Mouse (Mus musculus): ENCODE results near the gene Dcun1d4. TPM values are rescaled to one million over a fixed set of nuclear protein-coding genes. Genes with fewer than 3 reads are reported as not detected.
A peak's percentile ranks its signal among the peaks of the same experiment; 100 is the strongest.

The Dcun1d4 gene
- polyA plus RNA-seq, 1 experiment from 2014 or later = 14.8 TPM

DNA sequence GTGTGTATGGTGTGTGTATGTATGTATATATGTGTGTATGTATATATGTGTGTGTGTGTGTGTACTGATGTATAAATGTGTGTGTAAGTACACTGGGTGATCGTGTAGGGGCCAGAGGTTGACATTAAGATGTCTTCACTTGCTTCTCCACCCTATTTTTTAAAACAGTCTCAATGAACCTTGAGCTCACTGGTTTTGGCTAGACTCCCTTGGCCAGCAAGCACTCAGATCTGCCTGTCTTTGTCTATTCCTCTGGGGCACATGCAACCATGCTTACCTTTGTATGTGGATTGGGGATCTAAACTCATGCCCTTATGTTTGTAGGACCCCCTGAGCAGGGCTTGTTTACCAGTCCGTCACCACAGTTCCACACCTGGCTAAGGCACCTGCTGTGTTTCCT lies 33.4 kb downstream of the Dcun1d4 start:
- no peak overlapping the region for H3K4me3 ChIP-seq (ENCODE audit: low read length)
- peaks cover 4% of the 10 kb centered on the region; the same call in 1 of the 2 replicates for H3K4me1 ChIP-seq (ENCODE audit: control insufficient read depth, insufficient read depth, low read length)
- H3K27ac ChIP-seq (ENCODE audit: low read length) = no peak overlapping the region
- 0 out of 2 replicates have a peak, but pooled peaks cover 2% of the 10 kb centered on the region for H3K36me3 ChIP-seq (ENCODE audit: control insufficient read depth, insufficient read depth, low read length)
- ATAC-seq = no peak
- H3K9ac ChIP-seq (ENCODE audit: low read depth, low read length) = no peak overlapping the region
- H3K27me3 ChIP-seq (replicated peaks; ENCODE audit: control insufficient read depth, insufficient read depth, low read length) = no peaks in the 10 kb centered on the region
- H3K9me3 ChIP-seq (ENCODE audit: control insufficient read depth, low read length) = no peaks in the 10 kb centered on the region
- no peak overlapping the region for H3K4me2 ChIP-seq (ENCODE audit: low read depth, low read length)
- WGBS = 92% methylated on average over 2 of the region's 2 CpGs

DNA sequence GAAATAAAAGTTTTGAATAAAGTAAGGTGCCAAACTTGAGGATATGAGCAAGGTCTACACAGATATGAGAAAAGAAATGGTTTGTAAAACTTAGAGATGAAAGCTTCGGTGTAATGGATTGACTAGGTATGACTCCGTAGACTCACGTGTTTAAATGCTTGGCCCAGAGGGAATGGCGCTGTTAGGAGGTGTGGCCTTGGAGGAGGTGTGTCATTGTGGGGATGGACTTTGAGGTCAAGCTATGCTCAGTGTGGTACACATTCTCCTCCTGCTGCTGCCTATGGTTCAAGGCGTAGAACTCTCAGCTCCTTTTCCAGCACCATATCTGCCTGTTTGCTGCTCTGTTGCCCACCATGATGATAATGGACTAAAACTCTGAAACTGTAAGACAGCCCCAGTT lies 36.5 kb downstream of the Dcun1d4 start:
- 0 out of 2 replicates have a peak, but pooled peaks cover 2% of the 10 kb centered on the region for H3K36me3 ChIP-seq (ENCODE audit: control insufficient read depth, insufficient read depth, low read length)
- no peaks in the 10 kb centered on the region for H3K27me3 ChIP-seq (replicated peaks; ENCODE audit: control insufficient read depth, insufficient read depth, low read length)
- no peak overlapping the region for H3K4me2 ChIP-seq (ENCODE audit: low read depth, low read length)
- no peaks in the 10 kb centered on the region for H3K4me1 ChIP-seq (ENCODE audit: control insufficient read depth, insufficient read depth, low read length)
- no peak overlapping the region for H3K9ac ChIP-seq (ENCODE audit: low read depth, low read length)
- no peaks in the 10 kb centered on the region for H3K9me3 ChIP-seq (ENCODE audit: control insufficient read depth, low read length)
- no peak for ATAC-seq
- H3K4me3 ChIP-seq (ENCODE audit: low read length) = no peak overlapping the region
- WGBS = 89% methylated on average over 5 of the region's 5 CpGs
- H3K27ac ChIP-seq (ENCODE audit: low read length) = no peak overlapping the region

DNA sequence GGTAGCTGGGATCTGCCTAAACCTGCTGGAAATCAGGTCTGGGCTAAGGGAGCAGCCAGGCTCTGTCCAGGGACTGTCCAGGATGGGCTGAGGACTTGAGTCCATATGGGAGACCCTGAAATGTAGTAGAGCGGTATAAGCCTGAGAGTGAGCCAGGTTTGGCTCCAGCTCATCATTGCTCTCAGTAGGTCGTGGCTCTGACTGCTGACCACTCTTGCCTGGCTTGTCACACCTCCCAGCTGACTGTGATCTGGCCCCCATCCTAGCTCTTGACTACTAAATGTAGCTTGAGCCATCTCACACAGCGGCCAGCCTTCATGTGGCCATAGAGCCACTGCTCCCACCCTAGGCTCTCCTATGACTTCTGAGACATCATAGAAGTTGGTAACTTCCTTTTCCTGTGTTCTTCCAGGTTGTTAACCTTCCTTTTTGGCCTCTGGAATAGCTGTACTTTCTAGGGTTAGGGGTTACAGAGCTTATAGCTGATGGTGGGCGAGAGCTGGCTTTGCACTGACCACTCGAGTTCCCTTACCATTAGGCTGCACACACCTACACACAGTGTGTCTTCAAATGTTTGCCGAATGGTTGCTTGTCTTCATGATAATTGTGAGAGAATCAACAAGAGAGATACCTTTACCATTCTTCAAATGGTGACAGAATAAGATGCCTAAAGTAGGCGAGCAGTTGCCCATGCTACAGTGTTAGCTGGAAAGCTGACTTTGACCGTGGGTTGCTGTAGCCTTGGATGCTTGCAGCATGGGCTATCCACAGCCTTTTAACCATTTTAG lies 37.8 kb downstream of the Dcun1d4 start:
- H3K27ac ChIP-seq (ENCODE audit: low read length) = no peak overlapping the region
- no peak for ATAC-seq
- 99% methylated on average over 8 of the region's 8 CpGs for WGBS
- no peaks in the 10 kb centered on the region for H3K9me3 ChIP-seq (ENCODE audit: control insufficient read depth, low read length)
- H3K27me3 ChIP-seq (replicated peaks; ENCODE audit: control insufficient read depth, insufficient read depth, low read length) = no peaks in the 10 kb centered on the region
- H3K4me3 ChIP-seq (ENCODE audit: low read length) = no peak overlapping the region
- no peak overlapping the region for H3K4me2 ChIP-seq (ENCODE audit: low read depth, low read length)
- H3K36me3 ChIP-seq (ENCODE audit: control insufficient read depth, insufficient read depth, low read length) = 0 out of 2 replicates have a peak, but pooled peaks cover 2% of the 10 kb centered on the region
- no peaks in the 10 kb centered on the region for H3K4me1 ChIP-seq (ENCODE audit: control insufficient read depth, insufficient read depth, low read length)
- H3K9ac ChIP-seq (ENCODE audit: low read depth, low read length) = no peak overlapping the region

DNA sequence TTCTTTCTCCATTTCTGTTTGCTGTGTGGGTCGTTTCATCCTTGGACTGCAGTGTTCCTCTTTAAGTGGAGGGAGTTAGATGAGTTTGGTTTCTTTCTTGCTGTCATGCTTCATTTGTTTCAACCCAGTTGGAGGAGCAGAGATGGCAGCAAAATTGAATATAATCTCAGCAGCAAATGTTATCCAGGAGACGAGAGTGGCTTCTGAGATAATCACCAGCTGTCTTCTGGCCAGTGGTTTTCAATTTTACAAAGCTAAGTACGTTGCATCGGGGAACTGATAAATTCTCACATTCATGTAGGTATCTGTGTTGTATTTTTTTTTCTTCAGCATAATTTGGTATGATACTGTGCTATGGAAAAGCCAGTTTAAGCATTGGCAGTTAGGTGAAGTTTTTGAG lies 40.0 kb downstream of the Dcun1d4 start:
- 73% methylated on average over 4 of the region's 4 CpGs for WGBS
- Histone ChIP-seq H3K27ac (ENCODE audit: low read length) (no peak overlapping the region), H3K9me3 (ENCODE audit: control insufficient read depth, low read length) (no peaks in the 10 kb centered on the region), H3K4me3 (ENCODE audit: low read length) (no peak overlapping the region), H3K9ac (ENCODE audit: low read depth, low read length) (no peak overlapping the region), H3K4me2 (ENCODE audit: low read depth, low read length) (no peak overlapping the region), H3K27me3 (replicated peaks; ENCODE audit: control insufficient read depth, insufficient read depth, low read length) (no peaks in the 10 kb centered on the region), H3K4me1 (ENCODE audit: control insufficient read depth, insufficient read depth, low read length) (no peaks in the 10 kb centered on the region), H3K36me3 (ENCODE audit: control insufficient read depth, insufficient read depth, low read length) (no peaks in the 10 kb centered on the region)
- ATAC-seq = no peak

DNA sequence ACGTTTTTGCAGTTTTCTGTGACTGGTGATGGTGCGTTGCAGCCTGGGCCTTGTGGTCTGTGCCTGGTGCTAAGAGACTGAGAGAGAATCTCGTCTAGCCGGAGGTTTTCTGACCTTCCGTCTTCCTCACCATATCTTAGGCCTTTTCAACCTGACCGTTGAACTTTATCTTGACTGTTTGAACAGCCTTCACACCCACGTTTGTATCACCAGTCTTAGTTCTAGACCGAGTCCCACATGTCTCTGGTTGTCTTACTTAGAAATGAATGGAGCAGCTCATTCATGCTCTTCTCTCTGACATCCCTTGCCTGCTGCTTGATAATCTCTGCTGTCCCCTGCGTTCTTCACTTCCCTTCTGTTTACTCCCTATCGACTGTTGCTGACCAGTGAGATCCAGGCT lies 42.4 kb downstream of the Dcun1d4 start:
- H3K9ac ChIP-seq (ENCODE audit: low read depth, low read length) = no peak overlapping the region
- H3K36me3 ChIP-seq (ENCODE audit: control insufficient read depth, insufficient read depth, low read length) = no peaks in the 10 kb centered on the region
- no peaks in the 10 kb centered on the region for H3K4me1 ChIP-seq (ENCODE audit: control insufficient read depth, insufficient read depth, low read length)
- H3K4me3 ChIP-seq (ENCODE audit: low read length) = no peak overlapping the region
- H3K4me2 ChIP-seq (ENCODE audit: low read depth, low read length) = no peak overlapping the region
- no peaks in the 10 kb centered on the region for H3K27me3 ChIP-seq (replicated peaks; ENCODE audit: control insufficient read depth, insufficient read depth, low read length)
- 65% methylated on average over 10 of the region's 10 CpGs for WGBS
- H3K9me3 ChIP-seq (ENCODE audit: control insufficient read depth, low read length) = no peaks in the 10 kb centered on the region
- no peak overlapping the region for H3K27ac ChIP-seq (ENCODE audit: low read length)
- ATAC-seq = no peak

DNA sequence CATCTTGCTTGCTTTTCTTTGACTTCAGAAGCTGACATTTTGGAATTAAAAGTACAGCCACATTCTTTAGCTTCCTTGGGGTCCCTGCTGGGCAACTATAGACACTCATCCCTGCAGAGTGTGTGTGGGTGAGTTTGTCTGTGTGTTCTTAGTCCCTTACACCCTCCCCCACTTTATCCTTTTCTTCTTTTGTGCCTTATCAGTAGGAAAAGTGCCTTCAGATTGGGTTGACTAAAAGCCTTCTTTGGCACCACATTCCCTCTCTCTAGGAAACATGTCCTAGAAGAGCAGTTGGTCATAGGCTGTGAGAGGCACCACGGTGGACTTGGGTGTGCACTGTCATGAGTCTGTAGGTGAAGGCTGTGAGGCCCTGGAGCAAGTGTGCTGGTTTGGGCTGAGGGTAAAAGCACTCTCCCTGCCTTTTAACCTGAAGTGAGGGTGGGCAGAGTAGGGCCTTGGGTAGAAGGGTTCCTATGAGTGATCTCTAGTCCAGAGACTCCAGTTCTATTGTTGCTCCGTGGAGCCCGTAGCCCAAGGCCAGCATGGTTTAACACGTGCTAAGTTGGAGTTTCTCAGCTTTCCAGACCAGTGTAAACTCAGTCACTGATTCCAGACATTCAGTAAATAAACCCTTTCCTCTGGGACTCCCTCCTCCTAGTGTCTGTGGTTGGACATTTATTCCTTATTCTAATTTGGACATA lies 43.6 kb downstream of the Dcun1d4 start:
- peak; percentile 60 for ATAC-seq
- Histone ChIP-seq H3K36me3 (ENCODE audit: control insufficient read depth, insufficient read depth, low read length) (no peaks in the 10 kb centered on the region), H3K27ac (ENCODE audit: low read length) (peak overlapping the region; percentile 4; the same call in 1 of the 2 replicates), H3K27me3 (replicated peaks; ENCODE audit: control insufficient read depth, insufficient read depth, low read length) (no peaks in the 10 kb centered on the region), H3K4me1 (ENCODE audit: control insufficient read depth, insufficient read depth, low read length) (no peaks in the 10 kb centered on the region), H3K4me2 (ENCODE audit: low read depth, low read length) (no peak overlapping the region), H3K9ac (ENCODE audit: low read depth, low read length) (no peak overlapping the region), H3K4me3 (ENCODE audit: low read length) (no peak overlapping the region), H3K9me3 (ENCODE audit: control insufficient read depth, low read length) (no peaks in the 10 kb centered on the region)
- WGBS = 52% methylated on average over 4 of the region's 4 CpGs

DNA sequence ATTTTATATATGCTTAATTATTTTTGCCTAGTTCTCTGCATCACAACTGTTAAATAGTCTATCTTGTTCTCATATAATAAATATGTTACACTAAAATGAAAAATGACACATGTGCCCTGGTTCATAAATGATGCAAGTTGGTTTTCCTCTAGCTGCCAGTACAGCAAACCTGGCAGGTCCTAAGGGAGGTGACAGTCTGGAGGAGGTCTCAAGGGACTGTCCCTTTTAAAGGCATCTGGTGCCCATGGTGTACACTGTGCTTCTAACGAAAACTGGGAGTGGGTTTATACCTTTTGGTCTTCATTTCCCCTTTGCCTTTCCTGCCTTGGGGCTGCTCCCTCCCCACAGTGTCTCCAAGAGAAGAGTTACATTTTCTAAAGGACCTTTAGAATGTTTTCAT lies 51.4 kb downstream of the Dcun1d4 start:
- peaks cover 3% of the 10 kb centered on the region; the same call in 1 of the 2 replicates for H3K36me3 ChIP-seq (ENCODE audit: control insufficient read depth, insufficient read depth, low read length)
- H3K9ac ChIP-seq (ENCODE audit: low read depth, low read length) = no peak overlapping the region
- H3K27me3 ChIP-seq (replicated peaks; ENCODE audit: control insufficient read depth, insufficient read depth, low read length) = no peaks in the 10 kb centered on the region
- no peaks in the 10 kb centered on the region for H3K4me1 ChIP-seq (ENCODE audit: control insufficient read depth, insufficient read depth, low read length)
- 85% methylated on average over 1 of the region's 1 CpGs for WGBS
- H3K4me2 ChIP-seq (ENCODE audit: low read depth, low read length) = no peak overlapping the region
- no peaks in the 10 kb centered on the region for H3K9me3 ChIP-seq (ENCODE audit: control insufficient read depth, low read length)
- no peak for ATAC-seq
- H3K4me3 ChIP-seq (ENCODE audit: low read length) = no peak overlapping the region
- H3K27ac ChIP-seq (ENCODE audit: low read length) = no peak overlapping the region

DNA sequence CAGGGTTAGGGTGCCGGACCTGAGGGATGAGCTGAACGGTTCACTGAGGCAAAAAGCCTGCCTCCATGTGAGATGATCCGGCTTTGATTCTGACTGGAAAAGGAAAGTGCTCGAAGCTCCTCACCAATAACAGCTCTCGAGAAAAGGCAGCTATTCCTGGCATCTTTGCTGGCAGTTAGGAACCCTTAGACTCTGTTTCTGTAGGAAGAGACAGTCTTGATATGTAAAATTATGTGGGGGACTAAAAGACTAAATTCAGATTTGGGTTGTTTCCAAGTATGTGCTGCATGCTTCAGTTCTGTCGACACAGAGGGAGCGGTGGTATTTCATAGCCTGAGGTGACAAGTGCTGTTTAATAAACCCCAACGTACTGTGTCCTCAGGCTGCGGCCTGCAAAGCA lies 52.1 kb downstream of the Dcun1d4 start:
- Histone ChIP-seq H3K9me3 (ENCODE audit: control insufficient read depth, low read length) (no peaks in the 10 kb centered on the region), H3K4me1 (ENCODE audit: control insufficient read depth, insufficient read depth, low read length) (no peaks in the 10 kb centered on the region), H3K4me3 (ENCODE audit: low read length) (no peak overlapping the region), H3K4me2 (ENCODE audit: low read depth, low read length) (no peak overlapping the region), H3K9ac (ENCODE audit: low read depth, low read length) (no peak overlapping the region), H3K27ac (ENCODE audit: low read length) (no peak overlapping the region), H3K36me3 (ENCODE audit: control insufficient read depth, insufficient read depth, low read length) (peaks cover 3% of the 10 kb centered on the region; the same call in 1 of the 2 replicates), H3K27me3 (replicated peaks; ENCODE audit: control insufficient read depth, insufficient read depth, low read length) (no peaks in the 10 kb centered on the region)
- no peak for ATAC-seq
- WGBS = 88% methylated on average over 9 of the region's 9 CpGs

DNA sequence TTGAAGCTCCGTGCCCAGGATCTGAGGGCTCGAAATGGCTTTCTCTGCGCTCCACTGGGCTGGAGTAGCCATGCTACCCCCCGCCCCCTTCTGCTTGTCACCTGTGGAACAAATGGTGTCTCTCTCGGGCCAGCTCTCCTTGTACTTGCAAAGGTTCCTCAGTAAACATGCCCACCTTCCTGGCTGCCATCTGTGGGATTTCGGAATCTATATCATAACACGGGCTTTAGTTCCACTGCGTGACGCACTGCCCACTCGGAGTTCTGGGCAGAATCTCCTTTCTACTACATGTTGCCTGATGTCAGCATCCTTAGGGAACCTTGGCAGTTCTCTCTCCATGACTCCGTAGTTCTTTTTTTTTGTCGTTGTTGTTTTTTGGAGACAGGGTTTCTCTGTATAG lies 56.9 kb downstream of the Dcun1d4 start:
- Histone ChIP-seq H3K4me2 (ENCODE audit: low read depth, low read length) (no peak overlapping the region), H3K4me3 (ENCODE audit: low read length) (no peak overlapping the region), H3K27me3 (replicated peaks; ENCODE audit: control insufficient read depth, insufficient read depth, low read length) (no peaks in the 10 kb centered on the region), H3K36me3 (ENCODE audit: control insufficient read depth, insufficient read depth, low read length) (peaks cover 3% of the 10 kb centered on the region; the same call in 1 of the 2 replicates), H3K9ac (ENCODE audit: low read depth, low read length) (no peak overlapping the region), H3K4me1 (ENCODE audit: control insufficient read depth, insufficient read depth, low read length) (no peaks in the 10 kb centered on the region), H3K27ac (ENCODE audit: low read length) (no peak overlapping the region), H3K9me3 (ENCODE audit: control insufficient read depth, low read length) (no peaks in the 10 kb centered on the region)
- 90% methylated on average over 12 of the region's 12 CpGs for WGBS
- no peak for ATAC-seq
